Mouse (Mus musculus): ENCODE data around the gene Etnk2. TPM values are rescaled to one million over a fixed set of nuclear protein-coding genes. Genes with fewer than 3 reads are reported as not detected.

Gene Etnk2
- polyA plus RNA-seq, 1 experiment from 2014 or later = 1.3 TPM

DNA sequence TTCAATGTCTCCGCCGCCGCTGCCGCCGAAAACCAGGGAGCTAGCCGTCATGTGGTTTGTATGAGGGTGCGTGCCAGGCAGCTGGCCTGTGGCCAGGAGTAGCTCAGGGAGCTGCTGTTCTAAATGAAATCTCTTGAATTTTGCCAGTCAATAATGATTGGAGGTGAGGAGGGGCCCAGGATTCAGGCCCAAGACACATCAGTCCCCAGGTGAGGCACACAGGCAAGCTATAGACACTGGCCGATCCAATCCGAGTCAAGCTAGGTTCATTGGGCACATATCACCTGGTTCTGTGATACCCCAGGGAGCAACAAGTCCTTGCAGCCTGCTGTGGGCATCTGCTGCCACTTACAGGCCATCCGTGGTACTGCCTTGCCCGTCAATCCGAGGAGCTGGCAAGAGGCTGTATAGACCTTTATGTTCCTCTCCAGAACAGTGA is 10.0 kb upstream of the Etnk2 start:
- Histone ChIP-seq H3K27ac (no peak overlapping the region), H3K4me1 (replicated peaks) (no peaks in the 10 kb centered on the region), H3K9ac (no peak overlapping the region), H3K36me3 (no peaks in the 10 kb centered on the region), H3K4me2 (no peak overlapping the region), H3K9me3 (replicated peaks) (no peaks in the 10 kb centered on the region), H3K4me3 (no peak overlapping the region), H3K27me3 (peaks cover 34% of the 10 kb centered on the region)
- 41% methylated on average over 12 of the region's 12 CpGs for WGBS
- no peak for ATAC-seq (replicated peaks; ENCODE audit: insufficient number of reproducible peaks, insufficient read depth, low FRiP score, low read depth)

DNA sequence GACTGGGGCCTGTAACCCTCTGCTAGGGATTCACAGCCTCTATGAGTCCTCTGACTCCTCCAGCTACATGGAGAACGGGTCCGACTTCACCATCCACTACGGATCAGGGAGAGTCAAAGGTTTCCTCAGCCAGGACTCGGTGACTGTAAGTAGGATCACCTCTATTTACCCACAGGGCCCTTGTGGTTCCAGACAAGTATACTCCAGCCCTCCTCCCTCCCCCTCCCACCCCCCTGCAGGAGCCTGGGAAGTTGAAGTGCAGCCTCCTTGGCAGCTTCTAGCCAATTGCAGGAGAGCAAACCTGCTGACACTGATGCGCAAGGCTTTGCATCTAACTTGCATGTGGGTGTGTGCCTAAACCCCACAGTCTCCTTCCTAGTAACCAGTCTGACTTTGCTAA is 7.9 kb upstream of the Etnk2 start:
- Histone ChIP-seq H3K36me3 (no peaks in the 10 kb centered on the region), H3K4me2 (no peak overlapping the region), H3K9me3 (replicated peaks) (no peaks in the 10 kb centered on the region), H3K9ac (no peak overlapping the region), H3K27ac (no peak overlapping the region), H3K4me1 (replicated peaks) (no peaks in the 10 kb centered on the region), H3K27me3 (peaks cover 38% of the 10 kb centered on the region), H3K4me3 (no peak overlapping the region)
- no peak for ATAC-seq (replicated peaks; ENCODE audit: insufficient number of reproducible peaks, insufficient read depth, low FRiP score, low read depth)
- 52% methylated on average over 5 of the region's 5 CpGs for WGBS

DNA sequence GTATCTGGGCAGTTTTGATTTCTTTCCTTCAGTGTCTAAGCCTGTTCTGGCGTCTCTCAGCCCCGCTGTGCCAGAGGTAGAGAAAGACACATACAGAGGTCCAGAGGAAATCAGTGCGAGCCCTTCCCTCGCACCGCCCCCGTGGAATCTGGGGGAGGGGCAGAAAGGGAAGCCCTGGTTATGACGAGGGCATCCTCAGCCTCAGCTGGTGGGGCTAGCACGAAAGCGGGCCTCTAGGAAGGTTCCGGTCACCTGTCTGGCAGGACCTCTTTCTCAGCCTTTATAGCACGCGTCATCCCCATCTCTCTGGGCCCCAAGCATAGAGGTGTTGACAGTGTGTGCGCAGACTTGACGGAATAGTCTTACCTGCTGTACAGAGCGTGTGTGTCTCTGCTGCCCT is 7.5 kb upstream of the Etnk2 start:
- no peak overlapping the region for H3K9ac ChIP-seq
- H3K27ac ChIP-seq = no peak overlapping the region
- peaks cover 38% of the 10 kb centered on the region for H3K27me3 ChIP-seq
- 45% methylated on average over 15 of the region's 15 CpGs for WGBS
- H3K9me3 ChIP-seq (replicated peaks) = no peaks in the 10 kb centered on the region
- H3K36me3 ChIP-seq = no peaks in the 10 kb centered on the region
- H3K4me1 ChIP-seq (replicated peaks) = no peaks in the 10 kb centered on the region
- H3K4me3 ChIP-seq = no peak overlapping the region
- ATAC-seq (replicated peaks; ENCODE audit: insufficient number of reproducible peaks, insufficient read depth, low FRiP score, low read depth) = no peak
- no peak overlapping the region for H3K4me2 ChIP-seq

DNA sequence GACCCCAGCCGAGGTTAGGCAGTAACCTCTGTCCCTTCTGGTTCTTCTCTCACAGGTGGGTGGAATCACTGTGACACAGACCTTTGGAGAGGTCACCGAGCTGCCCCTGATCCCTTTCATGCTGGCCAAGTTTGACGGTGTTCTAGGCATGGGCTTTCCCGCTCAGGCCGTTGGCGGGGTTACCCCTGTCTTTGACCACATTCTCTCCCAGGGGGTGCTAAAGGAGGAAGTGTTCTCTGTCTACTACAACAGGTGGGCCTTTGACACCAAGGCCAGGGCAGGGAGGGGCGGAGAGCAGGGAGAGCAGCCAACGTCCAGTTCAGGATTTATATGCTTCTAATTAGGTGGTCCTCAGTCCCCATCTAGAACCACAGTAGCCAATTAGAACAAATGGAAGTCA is 7.0 kb upstream of the Etnk2 start:
- no peaks in the 10 kb centered on the region for H3K9me3 ChIP-seq (replicated peaks)
- H3K27ac ChIP-seq = no peak overlapping the region
- 55% methylated on average over 8 of the region's 8 CpGs for WGBS
- H3K4me3 ChIP-seq = no peak overlapping the region
- no peak overlapping the region for H3K4me2 ChIP-seq
- H3K4me1 ChIP-seq (replicated peaks) = no peaks in the 10 kb centered on the region
- H3K36me3 ChIP-seq = no peaks in the 10 kb centered on the region
- peaks cover 38% of the 10 kb centered on the region for H3K27me3 ChIP-seq
- H3K9ac ChIP-seq = no peak overlapping the region
- no peak for ATAC-seq (replicated peaks; ENCODE audit: insufficient number of reproducible peaks, insufficient read depth, low FRiP score, low read depth)

DNA sequence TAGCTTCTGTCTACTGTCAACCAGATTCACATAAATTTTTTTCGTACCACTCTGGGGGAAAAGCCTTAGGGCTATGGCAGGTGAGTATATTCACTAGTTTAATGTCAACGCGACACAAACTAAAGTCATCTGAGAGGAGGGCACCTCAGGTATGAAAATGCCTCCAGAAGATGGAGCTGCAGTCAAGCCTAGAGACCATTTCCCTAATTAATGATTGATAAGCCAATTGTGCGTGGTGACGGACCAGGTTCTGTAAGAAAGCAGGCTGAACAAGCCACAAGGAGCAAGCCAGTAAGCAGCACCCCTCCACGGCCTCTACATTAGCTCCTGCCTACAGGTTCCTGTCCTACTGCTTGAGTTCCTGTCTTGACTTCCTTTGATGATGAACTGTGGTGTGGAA is 2.4 kb upstream of the Etnk2 start:
- peaks cover 25% of the 10 kb centered on the region for H3K4me1 ChIP-seq (replicated peaks)
- no peaks in the 10 kb centered on the region for H3K9me3 ChIP-seq (replicated peaks)
- ATAC-seq (replicated peaks; ENCODE audit: insufficient number of reproducible peaks, insufficient read depth, low FRiP score, low read depth) = no peak
- no peak overlapping the region for H3K4me3 ChIP-seq
- H3K27me3 ChIP-seq = peaks cover 50% of the 10 kb centered on the region
- no peak overlapping the region for H3K4me2 ChIP-seq
- 92% methylated on average over 6 of the region's 6 CpGs for WGBS
- H3K27ac ChIP-seq = no peak overlapping the region
- H3K36me3 ChIP-seq = no peaks in the 10 kb centered on the region
- H3K9ac ChIP-seq = no peak overlapping the region

DNA sequence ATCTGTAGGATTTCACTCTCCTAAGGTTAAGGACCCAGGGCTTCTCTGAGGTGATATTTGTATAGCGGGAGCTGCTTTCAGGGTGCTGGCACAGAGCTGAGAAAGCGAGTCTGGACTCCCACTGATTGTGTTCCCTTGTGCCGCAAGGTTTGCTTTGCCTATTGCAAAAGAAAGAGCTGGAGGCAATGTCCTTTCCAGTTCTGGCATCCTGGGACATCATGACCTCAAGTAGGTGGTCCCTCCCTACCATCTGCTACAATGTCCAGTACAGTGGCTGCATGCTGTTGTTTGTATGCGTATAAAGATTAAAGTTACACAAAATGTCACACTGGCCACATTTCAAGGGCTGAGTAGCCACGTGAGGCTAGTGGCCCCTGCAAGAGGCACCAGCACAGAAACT is 1.3 kb upstream of the Etnk2 start:
- Histone ChIP-seq H3K4me1 (replicated peaks) (peaks cover 25% of the 10 kb centered on the region), H3K4me2 (no peak overlapping the region), H3K9ac (no peak overlapping the region), H3K27me3 (peaks cover 51% of the 10 kb centered on the region), H3K4me3 (no peak overlapping the region), H3K27ac (no peak overlapping the region), H3K9me3 (replicated peaks) (no peaks in the 10 kb centered on the region), H3K36me3 (no peaks in the 10 kb centered on the region)
- ATAC-seq (replicated peaks; ENCODE audit: insufficient number of reproducible peaks, insufficient read depth, low FRiP score, low read depth) = no peak
- WGBS = 87% methylated on average over 5 of the region's 5 CpGs

DNA sequence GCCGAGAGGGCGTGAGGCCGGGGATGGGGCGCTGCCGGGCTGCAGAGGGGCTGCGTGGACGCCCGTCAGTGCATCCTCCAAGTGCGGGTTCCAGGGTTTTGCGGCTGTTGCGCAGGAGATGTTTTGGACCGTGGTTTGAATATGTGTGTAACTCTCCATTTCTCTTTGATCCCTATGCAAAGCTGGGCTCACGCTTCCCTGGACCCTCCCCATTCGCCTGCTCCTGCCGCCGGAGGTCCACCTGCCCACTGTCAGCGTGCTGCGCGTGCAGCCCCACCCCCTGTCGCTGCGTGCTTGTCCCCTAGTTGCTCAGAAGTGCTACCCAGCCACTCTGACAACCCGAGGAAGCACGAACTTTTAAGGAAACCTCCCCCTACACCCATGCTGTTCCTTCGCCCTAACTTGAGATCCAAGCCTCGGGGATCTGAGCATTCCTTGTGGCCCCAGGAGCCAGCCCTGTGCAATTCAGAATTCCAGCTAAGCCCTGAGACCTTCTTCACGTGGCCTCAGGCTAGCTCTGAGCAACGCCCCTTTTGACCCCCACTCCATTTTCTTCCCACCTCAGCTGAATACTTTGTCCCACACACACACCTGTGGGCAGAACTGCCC is 754 bp downstream of the Etnk2 start:
- Histone ChIP-seq H3K9ac (peak overlapping the region; percentile 50), H3K4me2 (peak overlapping the region; percentile 99), H3K4me3 (peak overlapping the region; percentile 65), H3K27me3 (peaks cover 40% of the 10 kb centered on the region), H3K36me3 (no peaks in the 10 kb centered on the region), H3K4me1 (replicated peaks) (peaks cover 33% of the 10 kb centered on the region), H3K9me3 (replicated peaks) (no peaks in the 10 kb centered on the region), H3K27ac (no peak overlapping the region)
- no peak for ATAC-seq (replicated peaks; ENCODE audit: insufficient number of reproducible peaks, insufficient read depth, low FRiP score, low read depth)
- WGBS = 4% methylated on average over 27 of the region's 27 CpGs

DNA sequence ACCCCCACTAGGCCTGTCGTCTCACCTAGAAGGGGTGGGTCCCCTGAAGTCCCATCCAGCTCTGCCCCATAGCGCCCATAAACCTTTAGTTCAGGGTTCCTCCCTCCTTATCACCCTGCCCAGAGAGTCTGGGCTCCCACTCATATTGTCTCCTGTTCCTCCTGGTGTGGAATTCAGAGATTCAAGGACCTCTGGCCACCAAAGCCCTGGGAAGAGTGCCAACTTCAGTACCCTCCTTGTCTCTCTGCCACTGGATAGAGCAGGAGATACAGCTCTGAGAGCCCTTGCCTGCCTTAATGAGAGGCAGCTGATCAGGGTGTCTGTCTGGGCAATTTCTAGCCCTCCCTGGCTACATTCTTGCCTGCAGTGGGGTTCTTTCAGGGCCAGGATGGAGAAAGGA is 1.5 kb downstream of the Etnk2 start:
- H3K4me2 ChIP-seq = peak overlapping the region; percentile 99
- H3K27ac ChIP-seq = no peak overlapping the region
- H3K9me3 ChIP-seq (replicated peaks) = no peaks in the 10 kb centered on the region
- WGBS = 47% methylated on average over 2 of the region's 2 CpGs
- peaks cover 33% of the 10 kb centered on the region for H3K4me1 ChIP-seq (replicated peaks)
- H3K36me3 ChIP-seq = no peaks in the 10 kb centered on the region
- no peak overlapping the region for H3K4me3 ChIP-seq
- H3K9ac ChIP-seq = no peak overlapping the region
- ATAC-seq (replicated peaks; ENCODE audit: insufficient number of reproducible peaks, insufficient read depth, low FRiP score, low read depth) = no peak
- H3K27me3 ChIP-seq = peaks cover 39% of the 10 kb centered on the region

DNA sequence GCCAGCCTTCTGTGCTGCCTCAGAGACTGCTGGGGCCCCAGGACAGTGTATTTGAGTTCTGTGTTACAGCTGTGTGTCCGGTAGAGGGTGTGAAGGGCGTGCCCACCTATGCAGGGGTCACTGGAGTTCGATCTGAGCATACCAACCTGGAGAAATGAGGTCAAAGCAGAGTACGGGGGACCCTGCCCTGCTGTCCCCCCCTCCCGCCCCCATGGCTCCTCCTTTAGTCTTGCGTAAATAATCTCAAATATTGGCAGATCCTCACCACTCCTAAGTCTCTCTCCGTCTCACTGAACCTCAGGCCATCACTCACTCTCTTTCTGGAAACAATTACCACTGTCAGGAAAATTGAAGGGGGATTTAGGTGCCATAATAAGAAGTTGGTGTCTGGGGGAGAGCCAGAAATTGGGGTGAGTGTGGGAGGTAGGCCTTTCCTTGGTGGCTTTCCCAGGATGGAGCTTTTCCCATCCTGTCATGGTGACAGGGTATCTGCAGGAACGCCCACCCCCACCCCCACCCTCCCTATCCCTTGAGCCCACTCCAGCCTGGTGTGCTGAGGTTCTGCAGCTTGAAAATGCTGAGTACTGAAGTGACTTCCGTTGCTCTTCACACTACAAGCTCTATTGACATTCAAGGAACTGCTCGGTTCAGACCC is 3.7 kb downstream of the Etnk2 start:
- Histone ChIP-seq H3K4me2 (no peak overlapping the region), H3K27me3 (peaks cover 38% of the 10 kb centered on the region), H3K27ac (no peak overlapping the region), H3K9me3 (replicated peaks) (no peaks in the 10 kb centered on the region), H3K4me3 (no peak overlapping the region), H3K4me1 (replicated peaks) (peaks cover 33% of the 10 kb centered on the region), H3K36me3 (no peaks in the 10 kb centered on the region), H3K9ac (no peak overlapping the region)
- no peak for ATAC-seq (replicated peaks; ENCODE audit: insufficient number of reproducible peaks, insufficient read depth, low FRiP score, low read depth)
- 58% methylated on average over 10 of the region's 10 CpGs for WGBS

DNA sequence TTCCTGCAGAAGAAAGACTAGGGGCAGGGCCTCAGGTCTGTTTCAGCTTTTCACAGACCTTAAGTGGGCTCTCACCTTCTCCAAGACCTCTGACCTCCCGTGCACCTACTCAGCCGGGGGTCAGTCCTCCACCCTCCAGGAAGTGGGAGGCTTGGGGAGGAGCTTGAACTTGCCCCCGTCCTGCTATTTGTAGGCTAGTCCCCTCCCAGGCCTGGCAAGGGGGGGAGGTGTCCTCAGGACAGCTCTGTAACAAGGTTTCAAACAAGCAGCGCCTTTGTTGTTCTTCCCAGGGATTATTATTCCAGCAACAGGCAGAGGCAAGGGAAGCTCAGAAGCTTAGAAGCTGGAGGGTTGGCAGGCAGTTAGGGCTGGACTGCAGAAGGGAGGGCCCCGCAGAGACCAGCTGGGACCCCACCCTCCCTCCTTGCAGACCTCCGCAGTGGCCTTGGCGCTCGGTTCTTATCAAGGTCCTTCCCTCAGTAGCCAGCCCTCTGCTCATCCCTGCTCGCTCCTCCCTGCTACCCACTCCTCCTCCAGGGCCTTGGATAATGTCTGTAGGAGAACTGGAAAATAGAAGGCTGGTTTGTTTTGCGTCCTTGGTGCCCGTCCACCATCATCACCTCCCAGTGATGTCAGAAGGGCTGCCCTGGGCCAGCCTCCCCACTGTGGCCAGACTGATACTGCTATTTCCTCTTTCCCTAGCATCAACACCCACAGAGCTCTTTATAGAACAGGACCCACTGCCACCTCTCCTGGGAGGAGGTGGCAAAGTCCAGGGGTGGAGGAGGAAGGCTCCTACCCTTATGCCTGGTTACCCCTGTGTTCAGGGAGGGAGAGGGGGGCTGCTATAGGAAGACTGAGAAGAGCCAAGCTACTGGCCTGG is 4.5 kb downstream of the Etnk2 start:
- H3K9ac ChIP-seq = no peak overlapping the region
- no peak overlapping the region for H3K4me3 ChIP-seq
- H3K9me3 ChIP-seq (replicated peaks) = no peaks in the 10 kb centered on the region
- peaks cover 32% of the 10 kb centered on the region for H3K27me3 ChIP-seq
- H3K27ac ChIP-seq = no peak overlapping the region
- ATAC-seq (replicated peaks; ENCODE audit: insufficient number of reproducible peaks, insufficient read depth, low FRiP score, low read depth) = no peak
- H3K36me3 ChIP-seq = no peaks in the 10 kb centered on the region
- WGBS = 16% methylated on average over 11 of the region's 11 CpGs
- H3K4me1 ChIP-seq (replicated peaks) = peaks cover 33% of the 10 kb centered on the region
- H3K4me2 ChIP-seq = peak overlapping the region; percentile 14; the same call in 1 of the 2 replicates

DNA sequence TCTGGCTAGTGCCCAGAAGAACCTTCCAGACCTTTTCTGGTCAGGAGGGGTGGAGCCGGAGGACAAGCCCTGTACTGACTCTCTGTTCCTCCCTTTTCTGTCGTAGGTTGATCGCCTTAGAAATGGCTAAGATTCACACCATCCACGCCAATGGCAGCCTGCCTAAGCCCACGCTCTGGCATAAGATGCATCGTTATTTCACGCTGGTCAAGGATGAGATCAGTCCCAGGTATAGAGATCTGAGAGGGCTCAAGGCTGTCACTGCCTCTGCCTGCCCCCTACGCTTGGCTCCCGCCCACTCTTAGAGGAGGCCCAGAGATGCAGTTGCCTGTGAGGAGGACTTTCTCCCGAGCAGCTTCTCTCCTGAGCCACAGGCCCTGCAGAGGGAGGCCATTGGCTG is 5.3 kb downstream of the Etnk2 start:
- no peak overlapping the region for H3K4me3 ChIP-seq
- peaks cover 26% of the 10 kb centered on the region for H3K4me1 ChIP-seq (replicated peaks)
- no peak for ATAC-seq (replicated peaks; ENCODE audit: insufficient number of reproducible peaks, insufficient read depth, low FRiP score, low read depth)
- 58% methylated on average over 10 of the region's 10 CpGs for WGBS
- H3K27ac ChIP-seq = no peak overlapping the region
- no peaks in the 10 kb centered on the region for H3K36me3 ChIP-seq
- H3K9me3 ChIP-seq (replicated peaks) = no peaks in the 10 kb centered on the region
- H3K9ac ChIP-seq = no peak overlapping the region
- peaks cover 28% of the 10 kb centered on the region for H3K27me3 ChIP-seq
- no peak overlapping the region for H3K4me2 ChIP-seq

Measured in heart, embryonic 15.5 days (tissue).